Comparison of ENCODE assay signal across 17 mouse cellular contexts in genomic region chr12:102367075-102367474, GRCm38 (mm10).
DNase-seq lines count a peak whose midpoint lies in the region; ATAC-seq lines count a peak whose summit lies in the region.
"Had no signal": no experiment of that assay in that cellular context is flagged by ENCODE, and none has a peak within 500 bp of the region (broad histone marks: within the 10 kb centered on the region; RNA-seq: fewer than 3 reads in every experiment).

No protein-coding gene starts in this region.

- H3K4me2 ChIP-seq in kidney, embryonic 16.5 days (replicated peaks; ENCODE audit: low read depth, low read length) = no peak overlapping the region
- H3K4me2 ChIP-seq in heart, embryonic 11.5 days = no peak overlapping the region
- H3K4me2 ChIP-seq: embryonic facial prominence, embryonic 15.5 days; neural tube, embryonic 12.5 days had no signal

- 72% methylated on average over 3 of the region's 3 CpGs for WGBS in kidney, embryonic 16.5 days
- 71% methylated on average over 3 of the region's 3 CpGs for WGBS in heart, embryonic 11.5 days (ENCODE audit: insufficient replicate concordance)
- 67% methylated on average over 3 of the region's 3 CpGs for WGBS in embryonic facial prominence, embryonic 10.5 days

- no peak for ATAC-seq in CD4-positive, CD25-positive, alpha-beta regulatory T cell, adult 4 months
- peak; percentile 65 for ATAC-seq in megakaryocyte, adult 5-6 weeks (ENCODE audit: poor library complexity, severe bottlenecking)
- ATAC-seq in kidney, embryonic 16.5 days (ENCODE audit: low FRiP score, low TSS enrichment) = no peak
- no peak for ATAC-seq in heart, embryonic 11.5 days (replicated peaks; ENCODE audit: insufficient number of reproducible peaks, low FRiP score, low TSS enrichment)
- ATAC-seq: intestine, embryonic 16.5 days had no signal

- H3K4me1 ChIP-seq in kidney, embryonic 16.5 days (ENCODE audit: insufficient read depth, low read length) = peaks cover 7% of the 10 kb centered on the region
- H3K4me1 ChIP-seq in heart, embryonic 11.5 days (ENCODE audit: control insufficient read depth, insufficient read depth, low read length) = peaks cover 16% of the 10 kb centered on the region
- peaks cover 20% of the 10 kb centered on the region for H3K4me1 ChIP-seq in embryonic facial prominence, embryonic 10.5 days
- H3K4me1 ChIP-seq: neural tube, embryonic 12.5 days had no signal

- H3K36me3 ChIP-seq in kidney, embryonic 16.5 days (ENCODE audit: insufficient read depth, low read length) = 0 out of 2 replicates have a peak, but pooled peaks cover 16% of the 10 kb centered on the region
- H3K36me3 ChIP-seq in heart, embryonic 11.5 days (ENCODE audit: control insufficient read depth, insufficient read depth, low read length) = no peaks in the 10 kb centered on the region
- peaks cover 4% of the 10 kb centered on the region; the same call in 1 of the 2 replicates for H3K36me3 ChIP-seq in embryonic facial prominence, embryonic 10.5 days (replicated peaks)
- H3K36me3 ChIP-seq: neural tube, embryonic 12.5 days had no signal

- no peaks in the 10 kb centered on the region for H3K27me3 ChIP-seq in kidney, embryonic 16.5 days (ENCODE audit: insufficient read depth, low read length)
- no peaks in the 10 kb centered on the region for H3K27me3 ChIP-seq in heart, embryonic 11.5 days (ENCODE audit: control insufficient read depth, insufficient read depth, low read length)
- no peaks in the 10 kb centered on the region for H3K27me3 ChIP-seq in embryonic facial prominence, embryonic 10.5 days (replicated peaks; ENCODE audit: low read depth, poor library complexity, severe bottlenecking)
- H3K27me3 ChIP-seq: embryonic facial prominence, embryonic 15.5 days; neural tube, embryonic 12.5 days had no signal

- DNase-seq in CD4-positive, CD25-positive, alpha-beta regulatory T cell, adult 2 months (ENCODE audit: low read depth, low spot score) = peak; percentile 31
- peak; percentile 30 for DNase-seq in thymus, postnatal 14 days
- no peak for DNase-seq in thymus, postnatal 36 days
- DNase-seq in embryonic facial prominence, embryonic 10.5 days (ENCODE audit: low spot score) = no peak
- DNase-seq: cerebellum, adult 2 months; gastrocnemius, postnatal 25 days; kidney, postnatal 10 days; midbrain, embryonic 14.5 days; right cerebral cortex, postnatal 4 days had no signal

- no peak overlapping the region for H3K9ac ChIP-seq in kidney, embryonic 16.5 days (replicated peaks; ENCODE audit: low read length)
- H3K9ac ChIP-seq in heart, embryonic 11.5 days (ENCODE audit: low read depth, low read length) = no peak overlapping the region
- H3K9ac ChIP-seq: embryonic facial prominence, embryonic 15.5 days; neural tube, embryonic 12.5 days had no signal

- H3K9me3 ChIP-seq in kidney, embryonic 16.5 days (ENCODE audit: low read length) = no peaks in the 10 kb centered on the region
- no peaks in the 10 kb centered on the region for H3K9me3 ChIP-seq in heart, embryonic 11.5 days (replicated peaks; ENCODE audit: control insufficient read depth, low read length)
- no peaks in the 10 kb centered on the region for H3K9me3 ChIP-seq in embryonic facial prominence, embryonic 10.5 days
- H3K9me3 ChIP-seq: embryonic facial prominence, embryonic 15.5 days; hindbrain, embryonic 10.5 days; neural tube, embryonic 12.5 days had no signal

- H3K4me3 ChIP-seq in kidney, embryonic 16.5 days (ENCODE audit: low read length) = no peak overlapping the region
- no peak overlapping the region for H3K4me3 ChIP-seq in heart, embryonic 11.5 days (ENCODE audit: low read depth, low read length)
- H3K4me3 ChIP-seq in embryonic facial prominence, embryonic 10.5 days = no peak overlapping the region
- H3K4me3 ChIP-seq: embryonic facial prominence, embryonic 15.5 days; hindbrain, embryonic 10.5 days; neural tube, embryonic 12.5 days had no signal

- no peak overlapping the region for H3K27ac ChIP-seq in kidney, embryonic 16.5 days (ENCODE audit: low read length)
- no peak overlapping the region for H3K27ac ChIP-seq in heart, embryonic 11.5 days (ENCODE audit: low read depth, low read length)
- no peak overlapping the region for H3K27ac ChIP-seq in embryonic facial prominence, embryonic 10.5 days (replicated peaks)
- H3K27ac ChIP-seq: embryonic facial prominence, embryonic 15.5 days; hindbrain, embryonic 10.5 days; neural tube, embryonic 12.5 days had no signal

Comparison
In these comparisons a context has a peak if more than half of its experiments do, and no peak if none do; other contexts are left out.
1. DNase-seq: peak in CD4-positive, CD25-positive, alpha-beta regulatory T cell, adult 2 months (single experiment) and thymus, postnatal 14 days (single experiment); none in thymus, postnatal 36 days (0 of 2) and embryonic facial prominence, embryonic 10.5 days (single experiment).